Mouse (Mus musculus) heart, postnatal 14 days (tissue): ENCODE results near the gene 4931428F04Rik. TPM values are rescaled to one million over a fixed set of nuclear protein-coding genes. Genes with fewer than 3 reads are reported as not detected.
"Not testable (repeated sequence)": the region's sequence is repeated elsewhere in the genome, so short reads cannot be mapped to it uniquely, and the experiment has no call there.

Experiments
- DNase-seq, 2 experiments: peaks; one replicate each; pipeline ENCODE4 v3.0.0; 2021 to 2022
- intact Hi-C: fragments of 180-260 bp; cut with DNase I; formaldehyde crosslinking; loops from one replicate; pipeline ENCODE4 v1.15.1; 2025
- microRNA-seq, 2 experiments: library from miRNA; unstranded; fragments of <30 nt; microRNA quantifications; one replicate each; pipeline ENCODE4 v1.2.0; 2021 to 2022
- total RNA-seq, 2 experiments: library from RNA; stranded (reverse); gene quantifications; 2 replicates each; pipeline ENCODE4 v1.2.3; 2021

Gene 4931428F04Rik
- total RNA-seq, 2 experiments from 2014 or later, result 1.5 to 3.2 TPM

- no peak for DNase-seq
- intact Hi-C loops, result no loop called here
Measured at GRCm38 (mm10) chr8:105237442-105238142, 52.1 kb downstream of the 4931428F04Rik start.

GRCm38 (mm10) chr8:105235206-105235605, 54.5 kb downstream of the 4931428F04Rik start:
- intact Hi-C loops, result no loop called here
- no peak for DNase-seq

GRCm38 (mm10) chr8:105233126-105233935, 56.3 kb downstream of the 4931428F04Rik start:
- no peak for DNase-seq
- intact Hi-C loops, result no loop called here

GRCm38 (mm10) chr8:105232321-105232693, 57.4 kb downstream of the 4931428F04Rik start:
- DNase-seq, intact Hi-C loops: not testable (repeated sequence)

- no peak for DNase-seq
- intact Hi-C loops, result no loop called here
Measured at GRCm38 (mm10) chr8:105231503-105232320, 58.0 kb downstream of the 4931428F04Rik start.

Small RNA genes within 50 kb of the gene (microRNA-seq; reads per million reads assigned to microRNA genes)
- 0 reads per million in 2 experiments for gene Gm27320
- 1,532 to 10,548 reads per million in 2 experiments for gene Mir328

Other genes with a start within 250 kb of the 4931428F04Rik start
- gene Ces3a, start 241.3 kb downstream of the 4931428F04Rik start, total RNA-seq, result not detected
- not detected for gene Ces3b, start 206.1 kb downstream of the 4931428F04Rik start, total RNA-seq
- not detected for gene Ces4a, start 158.1 kb downstream of the 4931428F04Rik start, total RNA-seq
- gene Cbfb, start 119.2 kb downstream of the 4931428F04Rik start, total RNA-seq, result 10 to 100 TPM; 24.4 to 27.9 TPM
- 10 to 100 TPM; 16.7 to 22.0 TPM for gene D230025D16Rik, start 64.7 kb downstream of the 4931428F04Rik start, total RNA-seq
- gene B3gnt9, start 34.7 kb downstream of the 4931428F04Rik start, total RNA-seq, result 1 to 10 TPM; 5.1 to 5.6 TPM
- 1 to 10 TPM; 6.3 to 7.2 TPM for gene Tradd, start 25.3 kb downstream of the 4931428F04Rik start, total RNA-seq
- 1 to 10 TPM; 2.4 to 3.1 TPM for gene Fbxl8, start 25.2 kb downstream of the 4931428F04Rik start, total RNA-seq
- under 1 TPM; 0.73 to 0.96 TPM for gene Hsf4, start 20.1 kb downstream of the 4931428F04Rik start, total RNA-seq
- gene Nol3, start 13.7 kb downstream of the 4931428F04Rik start, total RNA-seq, result 10 to 100 TPM; 17.9 to 19.0 TPM
- gene Exoc3l, start 6.2 kb upstream of the 4931428F04Rik start, total RNA-seq, result 1 to 10 TPM; 8.5 to 8.6 TPM
- 10 to 100 TPM; 21.9 to 24.8 TPM for gene E2f4, start 7.8 kb upstream of the 4931428F04Rik start, total RNA-seq
- 1 to 10 TPM in 1 of 2 experiments, under 1 TPM in 1; 0.86 to 1.2 TPM for gene Elmo3, start 15.7 kb upstream of the 4931428F04Rik start, total RNA-seq
- gene Lrrc29, start 36.4 kb upstream of the 4931428F04Rik start, total RNA-seq, result 1 to 10 TPM; 1.7 to 1.9 TPM
- gene Tmem208, start 36.5 kb upstream of the 4931428F04Rik start, total RNA-seq, result 10 to 100 TPM; 23.3 to 29.6 TPM
- gene Fhod1, start 58.1 kb upstream of the 4931428F04Rik start, total RNA-seq, result 1 to 10 TPM; 9.2 to 9.4 TPM
- gene Slc9a5, start 59.0 kb upstream of the 4931428F04Rik start, total RNA-seq, result under 1 TPM; 0.83 to 0.86 TPM
- gene Plekhg4, start 83.4 kb upstream of the 4931428F04Rik start, total RNA-seq, result not detected
- gene Kctd19, start 123.6 kb upstream of the 4931428F04Rik start, total RNA-seq, result not detected
- gene Lrrc36, start 123.7 kb upstream of the 4931428F04Rik start, total RNA-seq, result under 1 TPM; 0.68 to 0.86 TPM
- 10 to 100 TPM; 47.7 to 50.1 TPM for gene Tppp3, start 181.7 kb upstream of the 4931428F04Rik start, total RNA-seq
- 10 to 100 TPM; 14.9 to 16.3 TPM for gene Zdhhc1, start 207.0 kb upstream of the 4931428F04Rik start, total RNA-seq
- 1 to 10 TPM in 1 of 2 experiments, under 1 TPM in 1; 0.53 to 1.0 TPM for gene Hsd11b2, start 228.9 kb upstream of the 4931428F04Rik start, total RNA-seq